Mouse (Mus musculus) right cerebral cortex, postnatal 14 days (tissue): ENCODE data around the gene Wfikkn1.
A peak's percentile ranks its signal among the peaks of the same experiment; 100 is the strongest.
"Not testable (repeated sequence)": the region's sequence is repeated elsewhere in the genome, so short reads cannot be mapped to it uniquely, and the experiment has no call there.

Source experiments
- DNase-seq: peaks from one replicate; pipeline ENCODE4 v3.0.0; 2022

The Wfikkn1 gene

DNA sequence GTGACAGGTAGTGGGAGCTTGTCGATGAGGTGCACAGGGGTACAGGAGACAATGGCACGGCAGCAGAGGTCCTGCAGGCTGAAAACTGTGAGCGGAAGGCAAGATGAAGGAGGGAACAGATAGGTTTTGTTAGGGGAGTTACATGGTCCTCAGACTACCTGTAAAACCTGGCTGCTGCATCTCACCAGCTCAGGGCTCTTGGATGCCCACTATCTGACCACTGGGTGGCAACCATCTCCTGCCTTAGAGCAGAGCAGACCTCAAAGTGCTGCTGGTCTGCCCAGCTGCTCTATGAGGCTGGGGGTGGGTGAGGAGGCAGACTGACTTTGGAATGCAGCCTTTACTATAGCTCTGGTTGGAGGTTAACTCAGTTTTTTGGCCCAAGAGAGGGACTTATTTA, 3.2 kb upstream of the Wfikkn1 start:
- DNase-seq = no peak

DNA sequence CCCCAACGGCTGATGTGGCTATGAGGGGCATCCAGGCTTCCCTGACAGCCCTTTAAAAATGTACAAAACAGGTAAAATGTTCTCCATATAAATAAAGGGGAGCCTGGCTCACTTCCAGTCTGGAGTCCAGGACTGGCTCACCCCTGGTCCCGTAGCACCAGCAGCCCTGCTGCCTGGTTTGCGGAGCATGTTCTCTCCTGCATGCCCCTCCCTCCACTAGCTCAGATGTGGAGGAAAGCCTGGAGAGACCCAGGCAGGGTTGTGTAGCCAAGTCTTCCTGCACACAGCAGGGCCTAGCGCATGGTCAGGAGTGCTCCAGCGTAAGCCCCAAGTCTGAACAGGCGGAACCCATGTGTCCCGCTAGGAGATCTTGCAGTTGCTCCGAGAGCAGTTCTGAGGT, 2.6 kb upstream of the Wfikkn1 start:
- no peak for DNase-seq

DNA sequence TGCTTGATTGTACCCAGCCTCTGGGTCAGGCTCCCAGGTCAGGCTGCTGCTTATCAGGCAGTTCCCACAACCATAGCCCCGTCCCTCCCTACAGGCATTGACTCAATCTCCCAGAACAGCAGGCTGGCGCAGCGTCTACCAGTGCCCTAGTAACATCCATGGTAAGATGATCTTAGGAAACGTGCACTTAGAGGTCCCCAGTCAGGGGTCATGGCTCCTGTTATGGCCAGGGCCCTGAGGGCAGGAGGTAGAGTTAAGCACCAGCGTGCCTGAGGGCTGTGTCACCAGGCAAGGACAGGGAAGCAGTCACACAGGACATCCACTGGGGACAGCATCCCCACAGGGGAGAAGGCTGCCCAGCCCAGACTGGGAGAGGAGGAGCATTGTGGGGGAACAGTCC, 1.6 kb upstream of the Wfikkn1 start:
- DNase-seq = no peak

DNA sequence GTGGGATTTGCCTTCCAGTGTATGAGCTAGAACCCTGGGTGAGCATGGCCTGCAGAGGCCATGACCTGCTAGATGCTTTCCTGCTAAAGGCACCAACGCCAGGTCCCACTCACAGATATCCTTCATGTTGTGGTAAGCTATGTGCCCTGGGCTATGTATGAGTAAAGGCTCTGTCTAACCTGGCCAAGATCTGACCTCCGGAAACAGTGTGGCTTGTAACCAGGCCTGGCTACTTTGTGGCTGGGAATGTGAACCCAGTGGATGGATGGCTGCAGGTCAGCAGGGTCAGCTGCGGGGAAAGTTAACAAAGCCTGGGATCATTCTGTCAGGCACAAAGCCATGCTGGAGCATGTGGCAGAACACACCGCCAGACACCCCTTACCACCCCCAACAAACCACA, 1.0 kb upstream of the Wfikkn1 start:
- no peak for DNase-seq

DNA sequence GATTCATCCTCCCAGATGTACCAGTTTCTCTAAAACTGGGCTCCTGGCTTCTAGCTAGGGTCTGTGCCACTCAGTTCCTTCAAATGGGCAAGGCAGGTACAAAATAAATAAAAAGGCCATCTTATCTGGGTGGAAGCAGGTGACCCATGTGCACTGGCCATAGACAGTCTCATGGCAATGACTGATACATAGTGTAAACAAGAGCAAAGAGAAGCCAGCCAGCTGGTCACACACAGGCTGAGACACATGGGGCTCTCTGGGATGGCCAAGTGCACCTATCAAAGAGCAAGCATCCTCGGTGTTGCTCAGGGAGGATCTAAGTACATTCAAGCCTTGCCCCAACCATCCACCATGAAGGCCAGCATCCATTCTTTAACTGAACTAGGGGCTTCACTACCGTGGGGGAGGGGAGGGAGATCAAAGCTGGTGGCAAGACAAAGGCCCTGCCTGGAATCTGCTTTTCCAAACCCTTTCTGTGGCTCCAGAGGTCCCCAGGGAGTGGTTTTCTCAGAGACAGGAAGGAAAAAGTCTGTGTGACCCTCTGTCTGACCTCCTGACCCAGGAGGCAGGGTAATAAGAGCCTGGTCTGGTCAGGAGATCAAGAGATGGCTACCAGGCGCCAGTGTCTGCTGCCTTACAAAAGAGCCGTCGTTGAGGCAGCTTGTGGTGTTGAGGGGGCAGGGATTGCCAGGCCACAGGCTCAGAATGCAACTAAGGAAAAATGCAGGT, 419 bp upstream of the Wfikkn1 start:
- no peak for DNase-seq

DNA sequence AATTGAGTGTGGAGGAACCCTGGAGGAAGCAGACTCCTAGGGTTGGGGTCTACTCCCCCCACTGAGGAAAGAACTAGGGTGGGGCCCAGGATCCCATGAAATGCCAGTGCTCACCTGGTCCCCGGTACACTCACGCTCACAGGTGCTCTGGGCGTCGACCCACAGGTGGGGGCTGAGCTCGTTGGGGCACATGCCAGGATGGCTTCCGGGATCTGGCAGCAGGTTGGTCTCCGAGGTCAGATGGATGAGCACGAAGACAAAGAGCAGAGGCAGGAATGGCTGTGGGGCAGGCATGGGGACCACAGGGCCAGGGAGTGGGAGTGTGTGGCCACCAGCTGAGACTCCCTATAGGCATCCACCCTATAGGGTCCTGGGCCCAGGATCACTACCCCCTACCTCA, 908 bp downstream of the Wfikkn1 start:
- DNase-seq = no peak

DNA sequence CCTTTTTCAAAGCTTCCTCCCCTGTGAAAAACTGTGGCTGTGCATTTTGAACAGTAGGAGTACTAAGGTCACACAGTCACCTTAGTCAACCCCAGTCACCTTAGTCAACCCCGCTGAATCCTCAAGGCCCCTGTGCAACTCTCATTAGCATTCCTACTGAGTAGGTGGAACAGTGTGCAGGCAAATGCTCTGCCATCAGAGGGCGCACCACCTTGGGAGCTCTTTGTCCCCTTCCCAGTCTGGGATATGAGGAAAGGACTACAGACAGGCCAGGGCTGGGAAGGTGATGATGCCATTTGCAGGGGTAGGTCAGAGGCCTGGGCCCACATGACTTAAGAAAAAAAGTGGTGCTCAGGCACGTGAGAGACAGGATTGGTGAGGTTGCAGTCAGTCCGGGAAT, 1.4 kb downstream of the Wfikkn1 start:
- DNase-seq = peak; percentile 66

DNA sequence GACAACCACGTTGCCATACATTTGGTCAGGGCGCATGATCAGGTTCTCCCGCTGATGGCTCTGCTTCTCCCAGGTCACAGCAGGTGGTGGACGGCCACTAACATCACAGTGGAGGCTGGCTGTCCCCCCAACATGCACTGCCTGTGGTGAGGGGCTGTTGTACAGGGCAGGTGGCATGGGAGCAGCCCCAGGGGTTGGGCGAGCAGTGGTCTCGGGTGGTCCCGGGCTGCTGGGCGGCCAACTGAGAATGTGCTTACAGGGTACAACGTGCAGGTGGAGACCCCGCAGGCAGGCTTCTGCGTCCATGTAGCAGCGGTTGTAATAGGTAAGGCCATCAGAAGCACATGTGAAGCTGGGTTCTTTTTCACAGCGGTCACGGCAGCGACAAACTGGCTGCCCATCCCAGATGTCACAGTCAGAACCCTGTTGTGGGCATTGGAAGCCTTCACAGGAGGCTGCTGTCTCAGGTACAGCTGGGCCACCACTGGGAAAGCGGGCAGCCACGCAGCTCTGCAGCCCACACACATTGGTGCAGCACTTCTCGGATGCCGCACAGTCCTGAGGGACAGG, 2.0 kb downstream of the Wfikkn1 start:
- DNase-seq = no peak

DNA sequence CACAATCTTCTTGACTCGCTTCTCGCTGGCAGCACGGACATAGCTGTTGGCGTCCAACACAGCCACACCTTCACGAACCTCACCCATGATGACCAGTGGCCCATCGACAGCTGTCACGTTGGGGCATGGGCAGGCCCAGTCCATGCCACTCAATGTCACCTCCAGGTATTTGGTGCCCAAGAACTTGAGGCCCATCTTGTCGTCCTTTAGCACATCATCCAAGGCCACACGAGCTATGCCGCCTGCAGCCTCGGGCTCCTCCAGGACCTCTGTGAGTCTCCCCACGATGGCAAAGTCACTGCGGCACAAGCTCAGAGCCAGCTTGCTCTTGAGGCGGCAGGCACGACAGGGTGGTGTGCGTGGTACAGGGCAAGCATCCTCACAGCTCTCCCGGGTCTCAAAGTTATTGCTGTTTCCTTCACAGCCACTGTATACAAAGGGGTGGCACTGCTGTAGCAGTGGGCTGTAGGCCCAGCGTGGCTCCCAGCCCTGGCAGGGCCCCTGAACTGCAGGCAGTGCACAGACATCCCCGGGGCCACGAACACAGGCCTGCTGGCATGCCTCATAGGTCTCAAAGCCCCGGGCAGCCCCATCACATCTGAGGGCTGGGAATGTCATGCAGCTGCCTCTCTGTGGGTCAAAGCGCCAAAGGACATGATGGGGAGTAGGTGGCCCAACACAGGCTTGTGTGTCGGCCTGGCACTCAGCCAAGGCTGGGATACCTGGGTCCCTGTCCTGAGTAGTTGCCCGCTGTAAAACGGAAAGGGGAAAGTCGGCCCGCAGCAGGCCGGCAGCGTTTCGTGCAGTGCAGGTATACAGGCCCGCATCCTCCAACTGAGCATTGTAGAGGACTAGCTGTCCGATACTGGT, 2.7 kb downstream of the Wfikkn1 start:
- DNase-seq = no peak

DNA sequence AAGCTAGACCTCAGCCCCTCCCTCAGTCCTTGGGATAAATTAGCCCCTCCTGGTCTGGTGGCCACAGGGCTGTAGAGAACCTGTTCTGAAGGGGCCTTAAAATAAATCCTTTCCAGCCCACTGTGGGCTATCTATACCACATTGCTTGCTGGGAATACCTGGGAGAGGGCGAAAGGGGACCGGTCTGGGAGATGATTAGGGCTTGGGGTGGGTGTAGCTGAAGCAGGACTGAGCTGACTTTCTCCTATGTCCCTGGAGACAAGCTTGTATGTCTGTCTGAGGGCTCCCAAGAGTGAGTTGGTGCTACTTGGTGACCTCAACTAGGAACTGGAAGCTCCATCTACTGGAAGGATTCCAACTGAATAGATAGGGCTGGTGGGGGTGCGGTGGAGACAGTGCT, 3.6 kb downstream of the Wfikkn1 start:
- DNase-seq = no peak

DNA sequence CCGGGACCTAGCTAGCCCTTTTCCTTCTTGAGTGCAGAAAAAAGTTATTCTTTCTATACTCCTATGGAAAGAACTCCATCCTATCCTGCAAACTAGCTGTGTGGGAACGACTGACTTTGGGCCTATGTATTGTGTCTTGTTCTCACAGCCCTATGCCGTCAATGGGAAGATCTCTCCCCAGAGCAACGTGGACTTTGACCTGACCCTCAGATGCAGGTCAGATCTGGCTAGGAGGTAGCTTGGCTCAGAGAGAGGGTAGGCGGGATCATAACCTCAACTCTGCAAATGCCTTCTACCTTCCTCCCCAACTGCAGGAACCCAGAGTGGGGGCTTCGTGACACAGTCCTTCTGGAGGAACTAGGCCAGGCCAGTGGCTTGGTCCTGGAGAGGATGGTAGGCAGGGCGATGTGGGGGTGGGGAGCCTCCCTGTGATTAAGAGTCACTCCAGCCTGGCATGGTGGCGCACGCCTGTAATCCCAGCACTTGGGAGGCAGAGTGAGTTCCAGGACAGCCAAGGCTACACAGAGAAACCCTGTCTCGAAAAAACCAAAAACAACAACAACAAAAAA, 4.2 kb downstream of the Wfikkn1 start:
- DNase-seq = no peak

DNA sequence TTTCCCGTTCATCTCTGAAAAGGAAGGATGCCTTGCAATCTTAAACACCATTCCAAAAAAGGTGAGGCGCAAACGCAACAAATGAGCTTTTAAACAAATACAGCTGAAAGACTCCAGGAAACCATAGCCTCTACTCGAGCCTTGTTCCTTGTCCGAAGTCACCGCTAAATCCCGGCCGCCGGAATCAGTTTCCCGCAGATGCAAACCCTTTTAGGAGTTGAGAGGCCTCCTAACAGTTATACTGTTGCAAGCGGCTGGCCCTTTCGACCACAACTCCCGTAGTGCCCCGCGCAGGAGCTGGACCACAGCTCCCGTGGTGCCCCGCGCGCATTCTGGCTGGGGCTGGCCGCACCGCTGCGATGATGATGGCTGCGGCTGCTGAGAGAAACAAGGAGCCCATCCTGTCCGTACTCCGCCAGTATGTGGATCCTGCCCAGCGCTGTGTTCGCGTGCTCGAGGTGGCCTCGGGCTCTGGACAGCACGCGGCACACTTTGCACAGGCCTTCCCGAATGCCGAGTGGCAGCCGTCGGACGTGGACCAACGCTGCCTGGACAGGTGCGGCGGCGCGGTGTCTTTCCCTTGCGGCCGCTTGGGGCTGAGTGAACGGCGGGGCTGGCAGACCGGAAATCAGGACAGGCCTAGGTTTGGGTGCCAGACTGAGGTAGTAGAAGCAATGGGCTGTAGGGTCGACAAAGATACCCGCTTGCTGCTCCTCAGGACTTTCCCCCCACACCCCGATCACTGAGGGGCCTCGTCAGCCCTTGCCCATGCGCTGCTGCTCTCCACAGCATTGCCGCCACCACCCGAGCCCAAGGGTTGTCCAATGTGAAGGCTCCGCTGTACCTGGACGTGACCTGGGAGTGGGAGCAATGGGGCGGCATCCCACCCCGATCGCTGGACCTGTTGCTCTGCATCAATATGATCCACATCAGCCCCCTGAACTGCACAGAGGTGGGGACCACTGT, 5.2 kb downstream of the Wfikkn1 start:
- DNase-seq = peak; percentile 89

DNA sequence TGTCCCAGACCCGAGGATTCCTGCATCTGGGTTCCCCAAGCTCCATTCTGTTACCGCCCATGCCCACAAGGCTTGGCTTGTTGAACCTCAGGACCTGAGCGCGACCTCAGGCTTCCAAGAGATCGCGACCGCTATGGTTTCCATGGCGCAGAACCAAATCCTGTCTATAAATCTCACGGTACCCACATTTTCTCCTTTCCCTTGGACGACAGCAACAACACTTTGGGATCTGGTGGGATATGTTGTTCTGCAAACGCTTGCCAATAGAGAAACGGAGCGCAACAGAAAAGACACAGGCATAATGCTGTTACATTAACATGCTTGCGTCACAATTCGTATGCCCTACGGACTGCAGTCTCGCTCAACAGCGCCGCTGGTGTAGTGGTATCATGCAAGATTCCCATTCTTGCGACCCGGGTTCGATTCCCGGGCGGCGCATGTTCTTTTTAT, 5.9 kb downstream of the Wfikkn1 start, which contains the start of gene Mettl26:
TSS of gene Mettl26 (plus strand) at position 354 of the 450 bp plus-strand sequence.
- DNase-seq = peak; percentile 95

DNA sequence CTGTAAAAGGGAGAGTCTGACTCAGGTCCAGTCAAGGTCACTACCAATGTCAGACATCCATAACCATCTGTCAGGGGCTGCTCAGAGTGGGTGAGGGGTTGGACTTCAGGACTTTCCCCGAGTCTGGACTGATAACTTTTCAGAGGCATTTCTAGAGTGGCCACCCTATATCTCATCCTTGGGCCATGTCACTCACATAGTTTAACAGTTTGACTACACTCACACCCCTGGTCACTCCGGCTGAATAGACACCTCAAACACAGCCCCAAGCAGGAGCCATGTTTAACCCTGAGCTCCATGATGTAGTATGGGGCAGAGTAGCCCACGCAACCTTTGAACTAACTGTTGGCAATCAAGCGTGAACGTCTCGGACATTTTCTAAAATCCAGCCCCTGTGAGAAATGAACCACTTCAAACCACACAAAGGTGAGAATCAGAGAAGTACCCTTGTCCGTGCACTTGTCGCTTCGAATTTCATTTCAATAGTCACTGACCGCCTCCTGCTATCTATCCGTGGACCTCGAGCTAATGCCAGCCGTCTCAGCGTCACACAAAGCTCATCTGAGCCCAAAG, 6.4 kb downstream of the Wfikkn1 start:
- no peak for DNase-seq

DNA sequence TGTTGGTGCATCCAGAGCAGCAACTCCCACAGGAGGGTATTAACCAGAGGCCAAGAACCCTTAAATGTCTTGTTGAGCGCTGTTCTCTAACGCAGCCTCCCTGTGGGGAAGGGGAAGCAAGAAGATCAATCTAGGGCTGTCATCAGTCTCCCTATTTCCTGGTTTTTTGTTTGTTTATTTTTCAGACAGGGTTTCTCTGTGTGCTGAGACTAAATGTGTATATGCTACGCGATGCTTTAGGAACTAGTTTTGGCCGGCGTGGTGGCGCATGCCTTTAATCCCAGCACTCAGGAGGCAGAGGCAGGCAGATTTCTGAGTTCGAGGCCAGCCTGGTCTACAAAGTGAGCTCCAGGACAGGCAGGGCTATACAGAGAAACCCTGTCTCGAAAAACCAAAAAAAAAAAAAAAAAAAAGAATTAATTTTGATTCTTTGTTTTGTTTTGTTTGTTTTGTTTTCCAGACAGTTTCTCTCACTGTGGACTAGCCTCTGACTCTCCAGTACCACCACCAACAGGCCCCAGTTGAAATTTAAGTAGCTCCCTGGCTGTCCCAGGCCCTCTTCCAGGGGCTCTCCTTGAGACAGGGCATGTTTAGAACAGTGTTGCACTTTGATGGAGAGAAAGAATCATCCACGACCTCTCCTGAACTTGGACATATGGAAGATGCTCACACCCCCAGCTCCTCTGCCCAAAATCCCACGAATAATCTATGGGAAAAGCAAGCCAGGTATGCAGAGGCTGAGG, 7.1 kb downstream of the Wfikkn1 start:
- no peak for DNase-seq

DNA sequence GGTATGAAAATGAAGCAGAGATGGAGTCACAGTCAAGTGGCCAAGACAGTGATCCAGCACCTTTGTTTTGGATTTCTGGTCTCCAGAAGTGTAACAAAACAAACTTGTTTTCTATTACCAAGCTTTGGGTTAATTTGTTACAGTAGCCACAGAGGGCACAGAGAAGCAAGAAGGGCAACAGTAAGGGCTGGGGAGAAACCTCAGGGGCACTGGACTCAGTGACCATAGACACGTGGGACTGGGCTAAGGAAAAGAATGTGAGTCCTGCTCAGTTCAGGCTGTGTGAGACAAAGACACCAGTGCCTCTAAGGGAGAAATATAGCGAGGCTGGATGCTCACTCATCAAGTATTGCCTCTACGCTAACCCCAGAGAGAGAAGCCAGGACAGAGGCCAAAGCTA, 8.0 kb downstream of the Wfikkn1 start:
- DNase-seq = no peak

DNA sequence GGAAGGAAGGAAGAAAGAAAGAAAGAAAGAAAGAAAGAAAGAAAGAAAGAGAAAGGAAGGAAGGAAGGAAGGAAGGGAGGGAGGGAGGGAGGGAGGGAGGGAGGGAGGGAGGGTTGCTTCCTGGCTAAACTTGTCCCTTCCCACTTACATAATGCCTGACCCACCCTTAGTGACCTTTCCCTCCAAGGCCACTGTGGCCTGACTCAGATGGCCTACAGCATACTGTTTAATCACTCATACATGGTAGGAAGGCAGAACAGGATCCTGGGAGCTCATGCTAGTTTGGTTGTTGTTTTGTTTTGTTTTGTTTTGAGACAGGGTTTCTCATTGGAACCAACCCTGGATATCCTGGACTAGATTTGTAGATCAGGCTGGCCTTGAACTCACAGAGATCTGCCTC, 9.1 kb downstream of the Wfikkn1 start:
- DNase-seq = not testable (repeated sequence)

DNA sequence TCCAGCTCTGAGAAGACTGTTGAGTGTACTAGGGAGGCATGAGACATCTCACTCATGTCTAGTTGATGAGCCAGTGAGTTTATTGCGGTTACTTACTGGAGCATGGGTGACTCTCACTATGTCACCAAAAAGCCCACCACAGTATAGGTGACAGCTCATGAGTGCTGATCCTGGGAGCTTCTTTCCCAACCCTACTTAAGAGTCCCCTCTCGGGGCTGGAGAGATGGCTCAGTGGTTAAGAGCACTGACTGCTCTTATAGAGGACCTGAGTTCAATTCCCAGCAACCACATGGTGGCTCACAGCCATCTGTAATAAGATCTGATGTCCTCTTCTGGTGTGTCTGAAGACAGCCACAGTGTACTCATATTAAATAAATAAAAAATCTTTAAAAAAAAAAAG, 10.7 kb downstream of the Wfikkn1 start:
- no peak for DNase-seq

DNA sequence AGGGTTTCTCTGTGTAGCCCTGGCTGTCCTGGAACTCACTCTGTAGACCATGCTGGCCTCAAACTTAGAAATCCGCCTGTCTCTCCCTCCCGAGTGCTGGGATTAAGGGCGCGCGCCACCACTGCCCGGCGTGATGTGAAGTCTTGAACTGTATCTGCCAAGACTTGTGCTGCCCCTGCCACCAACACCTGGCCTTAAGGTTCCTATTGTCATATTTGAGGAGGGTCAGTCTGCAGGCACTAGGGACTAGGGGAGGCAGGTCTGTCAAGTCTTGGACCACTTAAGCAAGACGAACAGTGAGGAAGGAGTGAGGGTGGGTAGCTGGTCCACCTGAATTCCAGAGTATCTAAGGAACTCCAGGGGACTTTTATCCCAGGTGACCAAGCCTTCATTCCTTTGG, 11.2 kb downstream of the Wfikkn1 start:
- DNase-seq = no peak

DNA sequence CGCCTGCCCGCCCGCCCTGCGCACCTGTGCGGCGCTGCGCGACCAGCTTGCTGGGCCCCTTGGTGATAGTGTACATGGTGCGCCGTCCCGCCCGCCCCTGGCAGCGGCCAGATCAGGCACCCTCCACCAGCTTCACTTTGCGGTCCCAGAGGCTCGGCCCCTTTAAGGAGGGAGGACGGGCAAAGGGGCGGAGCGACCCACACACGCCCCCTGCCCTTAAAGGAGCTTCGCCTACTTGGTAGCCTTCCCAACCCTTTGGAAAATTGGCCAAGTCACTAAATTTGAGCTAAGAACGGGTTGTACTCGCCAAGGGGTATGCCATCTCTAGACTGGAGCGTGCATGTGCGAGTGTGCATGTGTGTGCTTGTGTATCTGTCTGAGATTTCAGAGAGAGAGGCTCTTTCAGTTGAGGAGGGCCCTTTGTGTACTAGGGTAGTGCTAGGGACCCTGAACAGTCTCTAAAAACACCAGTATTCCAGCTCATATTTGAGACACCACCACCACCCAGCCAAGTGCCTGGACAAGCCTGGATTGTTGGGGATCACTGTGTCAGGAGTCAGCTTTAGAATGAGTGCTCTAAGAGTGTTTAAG, 12.0 kb downstream of the Wfikkn1 start, which contains the start of gene Mcrip2:
TSS of gene Mcrip2 (minus strand) at position 164 of the 591 bp plus-strand sequence.
- DNase-seq = peak; percentile 72
